Comparison of ENCODE assay signal across 23 mouse cellular contexts in the genomic region with DNA sequence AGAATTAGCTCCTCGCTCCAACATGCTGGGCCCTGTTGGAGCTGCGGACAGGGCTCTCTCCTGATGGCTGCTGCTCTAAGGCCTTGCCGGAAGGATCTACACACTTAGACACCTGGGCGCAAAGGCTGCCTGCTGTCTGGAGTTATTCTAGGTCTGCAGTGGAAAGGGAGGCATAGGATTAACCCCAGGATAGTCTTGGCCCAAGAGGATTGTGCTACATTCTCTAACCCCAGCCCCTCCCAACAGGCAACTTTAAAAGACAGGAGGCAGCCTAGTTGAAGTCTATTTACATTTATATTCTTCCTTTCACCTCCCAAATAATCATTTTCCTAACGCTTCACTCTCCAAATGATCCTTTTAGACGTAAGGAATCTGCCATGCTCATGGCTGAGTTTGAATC.
"Had no signal": no experiment of that assay in that cellular context is flagged by ENCODE, and none has a peak within 500 bp of the region (broad histone marks: within the 10 kb centered on the region; RNA-seq: fewer than 3 reads in every experiment).

No protein-coding gene starts in this region.

- H3K4me3 ChIP-seq: heart, adult 2 months; heart, embryonic 12.5 days; hindbrain, embryonic 13.5 days; hindbrain, embryonic 15.5 days; kidney, embryonic 15.5 days; limb, embryonic 13.5 days; limb, embryonic 15.5 days; liver, embryonic 12.5 days had no signal

- H3K9me3 ChIP-seq: heart, embryonic 12.5 days; hindbrain, embryonic 13.5 days; hindbrain, embryonic 15.5 days; kidney, embryonic 15.5 days; limb, embryonic 13.5 days; limb, embryonic 15.5 days; liver, embryonic 12.5 days had no signal

- H3K36me3 ChIP-seq: heart, embryonic 12.5 days; hindbrain, embryonic 13.5 days; hindbrain, embryonic 15.5 days; kidney, embryonic 15.5 days; limb, embryonic 13.5 days; limb, embryonic 15.5 days; liver, embryonic 12.5 days had no signal

- DNase-seq: gastrocnemius, postnatal 10 days; gastrocnemius, postnatal 25 days; heart, adult 2 months; heart, postnatal 10 days; heart, postnatal 4 days; kidney, adult 11 months; kidney, adult 2 months; kidney, adult 9 months; kidney, postnatal 14 days; kidney, postnatal 36 days; layer of hippocampus, adult 9-11 months; layer of hippocampus, postnatal 36 days; left cerebral cortex, postnatal 4 days had no signal

- H3K4me1 ChIP-seq: hindbrain, embryonic 13.5 days; kidney, embryonic 15.5 days; limb, embryonic 13.5 days; limb, embryonic 15.5 days had no signal

- H3K27ac ChIP-seq: heart, adult 2 months; hindbrain, embryonic 13.5 days; hindbrain, embryonic 15.5 days; hindbrain, postnatal 0 days; kidney, embryonic 15.5 days; kidney, postnatal 0 days; limb, embryonic 13.5 days; limb, embryonic 15.5 days; liver, embryonic 12.5 days had no signal

- ATAC-seq: hindbrain, postnatal 0 days; intestine, embryonic 16.5 days; liver, embryonic 12.5 days had no signal

- H3K4me2 ChIP-seq: heart, embryonic 12.5 days; hindbrain, embryonic 13.5 days; hindbrain, embryonic 15.5 days; kidney, embryonic 15.5 days; limb, embryonic 13.5 days; limb, embryonic 15.5 days; liver, embryonic 12.5 days had no signal

- H3K9ac ChIP-seq: heart, embryonic 12.5 days; hindbrain, embryonic 13.5 days; hindbrain, embryonic 15.5 days; kidney, embryonic 15.5 days; limb, embryonic 13.5 days; limb, embryonic 15.5 days; liver, embryonic 12.5 days had no signal

- H3K27me3 ChIP-seq: hindbrain, embryonic 13.5 days; hindbrain, embryonic 15.5 days; kidney, embryonic 15.5 days; limb, embryonic 13.5 days; limb, embryonic 15.5 days; liver, embryonic 12.5 days had no signal
